Mouse (Mus musculus) testis, adult 2 months (tissue): ENCODE results near the gene Prdm13. TPM values are rescaled to one million over a fixed set of nuclear protein-coding genes. Genes with fewer than 3 reads are reported as not detected.

Experiments used
- H3K27ac ChIP-seq: fragments of 200-500 bp; 2 replicates; pipeline ENCODE4 v1.5.1; 2012; ENCODE audit warnings: low read depth, low read length; ENCODE audit not compliant: control insufficient read depth, insufficient read depth
- H3K27me3 ChIP-seq: fragments of 200-500 bp; 2 replicates; pipeline ENCODE4 v1.6.1; 2012; ENCODE audit warnings: mild to moderate bottlenecking, low read length, moderate library complexity; ENCODE audit not compliant: control insufficient read depth, insufficient read depth
- H3K36me3 ChIP-seq: fragments of 200-500 bp; 2 replicates; pipeline ENCODE4 v1.6.1; 2012; ENCODE audit warnings: mild to moderate bottlenecking, low read length; ENCODE audit not compliant: control insufficient read depth, insufficient read depth
- H3K4me1 ChIP-seq: fragments of 200-500 bp; 2 replicates; pipeline ENCODE4 v1.6.1; 2012; ENCODE audit warnings: low read length; ENCODE audit not compliant: control insufficient read depth, insufficient read depth
- H3K4me3 ChIP-seq: fragments of 200-500 bp; 2 replicates; pipeline ENCODE4 v1.5.1; 2012; ENCODE audit warnings: low read depth, mild to moderate bottlenecking, low read length, moderate library complexity, mixed read lengths; ENCODE audit not compliant: control insufficient read depth
- CTCF ChIP-seq: fragments of 200-500 bp; IDR thresholded peaks from 2 replicates; pipeline ENCODE4 v1.5.1; 2012; ENCODE audit warnings: low read depth, mild to moderate bottlenecking, inconsistent platforms, low read length, moderate library complexity; ENCODE audit not compliant: control insufficient read depth, insufficient read depth, insufficient replicate concordance
- POLR2A ChIP-seq: fragments of 200-500 bp; IDR thresholded peaks from 2 replicates; pipeline ENCODE4 v1.6.1; 2012; ENCODE audit warnings: low read depth, mild to moderate bottlenecking, inconsistent platforms, low read length, moderate library complexity; ENCODE audit not compliant: control insufficient read depth
- polyA plus RNA-seq: library from polyadenylated mRNA; depleted of rRNA; stranded (reverse); fragments of >200 nt; gene quantifications from 2 replicates; pipeline ENCODE4 v1.2.3, GENCODE M21; 2012; rRNA removed

The Prdm13 gene
- not detected in 2 replicates for polyA plus RNA-seq

- H3K36me3 ChIP-seq, result no peaks in the 10 kb centered on the region
- H3K27ac ChIP-seq, result no peak within 1 kb of the TSS
- TF ChIP-seq CTCF, result no peak
- TF ChIP-seq POLR2A, result no peak
- H3K27me3 ChIP-seq, result peaks cover 9% of the 10 kb centered on the region
- peaks cover 5% of the 10 kb centered on the region; the same call in 1 of the 2 replicates for H3K4me1 ChIP-seq
- no peak within 1 kb of the TSS for H3K4me3 ChIP-seq
These were observed at the start of gene Prdm13 for GRCm38 (mm10) chr4:21685595-21686091. Prdm13 (minus strand) TSS chr4:21685963.

- Histone ChIP-seq H3K27me3 (no peaks in the 10 kb centered on the region), H3K4me1 (no peaks in the 10 kb centered on the region), H3K27ac (peak within 1 kb of the TSS; percentile 82), H3K36me3 (no peaks in the 10 kb centered on the region), H3K4me3 (peak within 1 kb of the TSS; percentile 99)
- peak; percentile 98 for TF ChIP-seq POLR2A
- TF ChIP-seq CTCF, result 0 out of 2 replicates have a peak, but pooled peaks have one; percentile 14
These were observed 41.9 kb upstream of the Prdm13 start, which contains the start of gene Ccnc for GRCm38 (mm10) chr4:21727615-21728165. Ccnc (plus strand) TSS chr4:21727701.

GRCm38 (mm10) chr4:21726912-21727614, 41.3 kb upstream of the Prdm13 start:
- Histone ChIP-seq H3K27me3 (no peaks in the 10 kb centered on the region), H3K4me1 (no peaks in the 10 kb centered on the region), H3K36me3 (no peaks in the 10 kb centered on the region), H3K27ac (peak overlapping the region; percentile 82), H3K4me3 (peak overlapping the region; percentile 99)
- no peak for TF ChIP-seq POLR2A
- no peak for TF ChIP-seq CTCF

GRCm38 (mm10) chr4:21722752-21723334, 37.1 kb upstream of the Prdm13 start:
- Histone ChIP-seq H3K4me3 (no peak overlapping the region), H3K27ac (no peak overlapping the region), H3K36me3 (no peaks in the 10 kb centered on the region), H3K27me3 (no peaks in the 10 kb centered on the region), H3K4me1 (no peaks in the 10 kb centered on the region)
- no peak for TF ChIP-seq CTCF
- TF ChIP-seq POLR2A, result no peak

- Histone ChIP-seq H3K4me3 (0 out of 2 replicates have a peak overlapping the region, but pooled peaks have one; percentile 7), H3K27ac (no peak overlapping the region), H3K4me1 (no peaks in the 10 kb centered on the region; the same call in 1 of the 2 replicates), H3K27me3 (no peaks in the 10 kb centered on the region), H3K36me3 (no peaks in the 10 kb centered on the region)
- no peak for TF ChIP-seq POLR2A
- TF ChIP-seq CTCF, result no peak
These were observed 26.4 kb upstream of the Prdm13 start for GRCm38 (mm10) chr4:21712147-21712546.

GRCm38 (mm10) chr4:21705046-21705445, 19.3 kb upstream of the Prdm13 start:
- no peaks in the 10 kb centered on the region for H3K27me3 ChIP-seq
- H3K4me3 ChIP-seq, result no peak overlapping the region
- H3K36me3 ChIP-seq, result no peaks in the 10 kb centered on the region
- TF ChIP-seq CTCF (no peak), POLR2A (no peak)
- no peaks in the 10 kb centered on the region for H3K4me1 ChIP-seq
- H3K27ac ChIP-seq, result no peak overlapping the region

GRCm38 (mm10) chr4:21695638-21696254, 10.0 kb upstream of the Prdm13 start:
- H3K4me1 ChIP-seq, result no peaks in the 10 kb centered on the region
- no peaks in the 10 kb centered on the region for H3K27me3 ChIP-seq
- H3K36me3 ChIP-seq, result no peaks in the 10 kb centered on the region
- no peak overlapping the region for H3K4me3 ChIP-seq
- TF ChIP-seq CTCF (peak; percentile 86; the same call in 1 of the 2 replicates), POLR2A (no peak)
- no peak overlapping the region for H3K27ac ChIP-seq
